Mouse (Mus musculus) forebrain, embryonic 15.5 days (tissue): ENCODE data around the gene Hcn3. TPM values are rescaled to one million over a fixed set of nuclear protein-coding genes. Genes with fewer than 3 reads are reported as not detected.

ENCODE experiments used
- ATAC-seq: fragments of 200-750 bp; cut with Nextera tagmentation; replicated peaks from 2 replicates; pipeline ENCODE4 v1.8.0; 2017; ENCODE audit warnings: mild to moderate bottlenecking, moderate TSS enrichment, moderate library complexity
- H3K27ac ChIP-seq: fragments of 300-500 bp; sonication (generic); replicated peaks from 2 replicates; pipeline ENCODE4 v1.5.1; 2015; ENCODE audit warnings: mild to moderate bottlenecking, inconsistent platforms
- H3K27me3 ChIP-seq: fragments of 300-500 bp; sonication (generic); 2 replicates; pipeline ENCODE4 v1.6.1; 2015; ENCODE audit warnings: inconsistent platforms
- H3K36me3 ChIP-seq: fragments of 300-500 bp; sonication (generic); 2 replicates; pipeline ENCODE4 v1.6.1; 2015; ENCODE audit warnings: mild to moderate bottlenecking, inconsistent platforms
- H3K4me1 ChIP-seq: fragments of 300-500 bp; sonication (generic); 2 replicates; pipeline ENCODE4 v1.6.1; 2015; ENCODE audit warnings: inconsistent platforms
- H3K4me2 ChIP-seq: fragments of 300-500 bp; sonication (generic); replicated peaks from 2 replicates; pipeline ENCODE4 v1.6.1; 2015; ENCODE audit warnings: mild to moderate bottlenecking, inconsistent platforms
- H3K4me3 ChIP-seq: fragments of 300-500 bp; sonication (generic); 2 replicates; pipeline ENCODE4 v1.5.1; 2015; ENCODE audit warnings: mild to moderate bottlenecking, inconsistent platforms
- H3K9ac ChIP-seq: fragments of 300-500 bp; sonication (generic); replicated peaks from 2 replicates; pipeline ENCODE4 v1.6.1; 2015; ENCODE audit warnings: mild to moderate bottlenecking, inconsistent platforms
- H3K9me3 ChIP-seq: fragments of 300-500 bp; sonication (generic); 2 replicates; pipeline ENCODE4 v1.6.1; 2016; ENCODE audit warnings: inconsistent platforms
- WGBS: fragments of 180-500 bp; shearing (Covaris S2); methylation state at CpG from one replicate; pipeline ENCODE4 v1.1.7; 2015; ENCODE audit warnings: mixed read lengths; 5-methylcytosine and 5-hydroxymethylcytosine counted together
- polyA plus RNA-seq: library from polyadenylated mRNA; unstranded; fragments of >200 nt; fragmentation: Nextera tagmentation; extraction: Ambion mirVana; gene quantifications from 2 replicates; pipeline ENCODE4 v1.2.1, GENCODE M21; 2015

Hcn3 gene
- polyA plus RNA-seq, 1 experiment from 2014 or later, result 34.3 TPM

- Histone ChIP-seq H3K4me3 (peak overlapping the region; percentile 79), H3K4me1 (peaks cover 30% of the 10 kb centered on the region), H3K4me2 (peak overlapping the region; percentile 80), H3K9ac (no peak overlapping the region), H3K36me3 (peaks cover 13% of the 10 kb centered on the region), H3K27me3 (no peaks in the 10 kb centered on the region), H3K27ac (peak overlapping the region; percentile 87), H3K9me3 (no peaks in the 10 kb centered on the region)
- no peak for ATAC-seq
- WGBS, result 67% methylated on average over 12 of the region's 12 CpGs
Observed at GRCm38 (mm10) chr3:89102495-89103290, 57.3 kb downstream of the Hcn3 start.

- WGBS, result under 1% methylated on average over 26 of the region's 26 CpGs
Observed at GRCm38 (mm10) chr3:89101812-89102494, 58.0 kb downstream of the Hcn3 start, which contains the start of gene Fdps. TSS of gene Fdps (minus strand) at chr3:89101959.

GRCm38 (mm10) chr3:89101459-89101811, 58.6 kb downstream of the Hcn3 start:
- ATAC-seq, result no peak; the same call in 1 of the 2 replicates
- under 1% methylated on average over 19 of the region's 19 CpGs for WGBS
- peaks cover 25% of the 10 kb centered on the region for H3K36me3 ChIP-seq

More at GRCm38 (mm10) chr3:89101812-89102494, 58.0 kb downstream of the Hcn3 start, which contains the start of gene Fdps:
- Histone ChIP-seq H3K36me3 (peaks cover 20% of the 10 kb centered on the region), H3K9ac (peak within 1 kb of the TSS; percentile 63), H3K4me3 (peak within 1 kb of the TSS; percentile 79), H3K4me1 (peaks cover 30% of the 10 kb centered on the region), H3K4me2 (peak within 1 kb of the TSS; percentile 80), H3K27me3 (no peaks in the 10 kb centered on the region), H3K9me3 (no peaks in the 10 kb centered on the region), H3K27ac (peak within 1 kb of the TSS; percentile 87)
- peak; percentile 100 for ATAC-seq

GRCm38 (mm10) chr3:89100811-89101210, 59.2 kb downstream of the Hcn3 start, which contains the start of gene Gm43738:
TSS of gene Gm43738 (minus strand) at chr3:89101099.
- H3K4me1 ChIP-seq, result peaks cover 30% of the 10 kb centered on the region
- H3K27ac ChIP-seq, result peak within 1 kb of the TSS; percentile 87
- ATAC-seq, result no peak
- no peaks in the 10 kb centered on the region for H3K27me3 ChIP-seq
- peak within 1 kb of the TSS; percentile 80 for H3K4me2 ChIP-seq
- H3K9ac ChIP-seq, result peak within 1 kb of the TSS; percentile 63
- peak within 1 kb of the TSS; percentile 79 for H3K4me3 ChIP-seq
- no peaks in the 10 kb centered on the region for H3K9me3 ChIP-seq
- peaks cover 32% of the 10 kb centered on the region for H3K36me3 ChIP-seq
- 25% methylated on average over 7 of the region's 7 CpGs for WGBS

More at GRCm38 (mm10) chr3:89101459-89101811, 58.6 kb downstream of the Hcn3 start:
- H3K4me3 ChIP-seq, result peak overlapping the region; percentile 79
- peak overlapping the region; percentile 80 for H3K4me2 ChIP-seq
- H3K9ac ChIP-seq, result peak overlapping the region; percentile 63
- no peaks in the 10 kb centered on the region for H3K9me3 ChIP-seq
- H3K27ac ChIP-seq, result peak overlapping the region; percentile 80
- H3K27me3 ChIP-seq, result no peaks in the 10 kb centered on the region
- peaks cover 30% of the 10 kb centered on the region for H3K4me1 ChIP-seq

Other genes with a start within 250 kb of the Hcn3 start
- 42.2 and 45.2 TPM in 2 replicates for gene Msto1, start 246.2 kb downstream of the Hcn3 start, polyA plus RNA-seq
- gene Ash1l, start 209.6 kb downstream of the Hcn3 start, polyA plus RNA-seq, result 23.5 and 23.7 TPM in 2 replicates
- gene Dap3, start 209.0 kb downstream of the Hcn3 start, polyA plus RNA-seq, result 163 and 167 TPM in 2 replicates
- gene Rusc1, start 66.9 kb downstream of the Hcn3 start, polyA plus RNA-seq, result 74.8 and 76.2 TPM in 2 replicates
- not detected in 2 replicates for gene Gm43738, start 59.1 kb downstream of the Hcn3 start, polyA plus RNA-seq
- 364 and 375 TPM in 2 replicates for gene Fdps, start 58.2 kb downstream of the Hcn3 start, polyA plus RNA-seq
- gene Pklr, start 24.1 kb downstream of the Hcn3 start, polyA plus RNA-seq, result 0.06 and 0.10 TPM in 2 replicates
- gene Clk2, start 4.6 kb upstream of the Hcn3 start, polyA plus RNA-seq, result 26.5 and 26.9 TPM in 2 replicates
- 116 and 120 TPM in 2 replicates for gene Scamp3, start 17.3 kb upstream of the Hcn3 start, polyA plus RNA-seq
- 22.3 and 24.6 TPM in 2 replicates for gene Fam189b, start 22.9 kb upstream of the Hcn3 start, polyA plus RNA-seq
- gene Gba, start 42.7 kb upstream of the Hcn3 start, polyA plus RNA-seq, result 39.2 and 42.7 TPM in 2 replicates
- 67.0 and 68.3 TPM in 2 replicates for gene Thbs3, start 55.0 kb upstream of the Hcn3 start, polyA plus RNA-seq
- 172 and 175 TPM in 2 replicates for gene Mtx1, start 66.9 kb upstream of the Hcn3 start, polyA plus RNA-seq
- 1.1 and 1.8 TPM in 2 replicates for gene Muc1, start 68.9 kb upstream of the Hcn3 start, polyA plus RNA-seq
- gene Krtcap2, start 85.8 kb upstream of the Hcn3 start, polyA plus RNA-seq, result 192 and 205 TPM in 2 replicates
- 57.7 and 58.7 TPM in 2 replicates for gene Trim46, start 86.1 kb upstream of the Hcn3 start, polyA plus RNA-seq
- gene Dpm3, start 99.2 kb upstream of the Hcn3 start, polyA plus RNA-seq, result 76.5 and 89.6 TPM in 2 replicates
- gene Slc50a1, start 110.4 kb upstream of the Hcn3 start, polyA plus RNA-seq, result 35.4 and 40.6 TPM in 2 replicates
- gene Efna1, start 120.9 kb upstream of the Hcn3 start, polyA plus RNA-seq, result 9.2 and 9.9 TPM in 2 replicates
- gene Efna3, start 162.8 kb upstream of the Hcn3 start, polyA plus RNA-seq, result 41.0 and 42.5 TPM in 2 replicates
- 14.4 and 15.7 TPM in 2 replicates for gene Efna4, start 177.8 kb upstream of the Hcn3 start, polyA plus RNA-seq
- 32.9 and 34.0 TPM in 2 replicates for gene Adam15, start 189.8 kb upstream of the Hcn3 start, polyA plus RNA-seq
- 0.11 and 0.13 TPM in 2 replicates for gene Dcst2, start 201.8 kb upstream of the Hcn3 start, polyA plus RNA-seq
- 0.51 and 0.89 TPM in 2 replicates for gene Dcst1, start 205.1 kb upstream of the Hcn3 start, polyA plus RNA-seq
- gene Zbtb7b, start 234.6 kb upstream of the Hcn3 start, polyA plus RNA-seq, result 0.37 and 0.52 TPM in 2 replicates
- 0.64 and 0.82 TPM in 2 replicates for gene Lenep, start 242.6 kb upstream of the Hcn3 start, polyA plus RNA-seq